Mouse (Mus musculus) stomach, embryonic 16.5 days (tissue): ENCODE measurements around the gene Nppb. TPM values are rescaled to one million over a fixed set of nuclear protein-coding genes. Genes with fewer than 3 reads are reported as not detected.

Experiments used
- ATAC-seq: fragments of 200-750 bp; cut with Nextera tagmentation; 2 replicates; pipeline ENCODE4 v1.8.0; 2017; ENCODE audit warnings: moderate number of reproducible peaks, moderate TSS enrichment; ENCODE audit not compliant: insufficient read depth, low FRiP score
- H3K27ac ChIP-seq: fragments of 300-500 bp; sonication (generic); 2 replicates; pipeline ENCODE4 v1.5.1; 2014; ENCODE audit warnings: low read length
- H3K27me3 ChIP-seq: fragments of 300-500 bp; sonication (generic); 2 replicates; pipeline ENCODE4 v1.6.1; 2014; ENCODE audit warnings: low read length, control low read depth, mixed read lengths; ENCODE audit not compliant: control insufficient read depth, insufficient read depth
- H3K36me3 ChIP-seq: fragments of 300-500 bp; sonication (generic); 2 replicates; pipeline ENCODE4 v1.6.1; 2014; ENCODE audit warnings: low read length; ENCODE audit not compliant: control insufficient read depth, insufficient read depth
- H3K4me1 ChIP-seq: fragments of 300-500 bp; sonication (generic); 2 replicates; pipeline ENCODE4 v1.6.1; 2014; ENCODE audit warnings: low read length, control low read depth, mixed read lengths; ENCODE audit not compliant: control insufficient read depth, insufficient read depth
- H3K4me2 ChIP-seq: fragments of 300-500 bp; sonication (generic); 2 replicates; pipeline ENCODE4 v1.6.1; 2014; ENCODE audit warnings: low read depth, low read length, mixed read lengths
- H3K4me3 ChIP-seq: fragments of 300-500 bp; sonication (generic); replicated peaks from 2 replicates; pipeline ENCODE4 v1.5.1; 2014; ENCODE audit warnings: mild to moderate bottlenecking, low read length
- H3K9ac ChIP-seq: fragments of 300-500 bp; sonication (generic); 2 replicates; pipeline ENCODE4 v1.6.1; 2014; ENCODE audit warnings: low read length
- H3K9me3 ChIP-seq: fragments of 300-500 bp; sonication (generic); replicated peaks from 2 replicates; pipeline ENCODE4 v1.6.1; 2016; ENCODE audit warnings: low read length, control low read depth; ENCODE audit not compliant: control insufficient read depth
- WGBS: fragments of 180-500 bp; shearing (Covaris S2); extraction: QIAGEN DNeasy Blood & Tissue Kit; methylation state at CpG from one replicate; pipeline ENCODE4 v1.1.7; 2014; 5-methylcytosine and 5-hydroxymethylcytosine counted together
- polyA plus RNA-seq: library from polyadenylated mRNA; unstranded; fragments of >200 nt; fragmentation: Nextera tagmentation; extraction: Ambion mirVana; gene quantifications from 2 replicates; pipeline ENCODE4 v1.2.1, GENCODE M21; 2015

Nppb gene
- polyA plus RNA-seq, 1 experiment from 2014 or later, result not detected

GRCm38 (mm10) chr4:147965712-147966111, 19.9 kb upstream of the Nppb start:
- Histone ChIP-seq H3K4me1 (no peaks in the 10 kb centered on the region), H3K4me2 (no peak overlapping the region), H3K27me3 (no peaks in the 10 kb centered on the region), H3K4me3 (no peak overlapping the region), H3K9me3 (no peaks in the 10 kb centered on the region), H3K9ac (no peak overlapping the region), H3K36me3 (no peaks in the 10 kb centered on the region), H3K27ac (no peak overlapping the region)
- ATAC-seq, result no peak
- 68% methylated on average over 7 of the region's 7 CpGs for WGBS

- no peak for ATAC-seq
- WGBS, result 85% methylated on average over 2 of the region's 2 CpGs
- no peaks in the 10 kb centered on the region for H3K4me1 ChIP-seq
- no peaks in the 10 kb centered on the region for H3K36me3 ChIP-seq
- no peak overlapping the region for H3K27ac ChIP-seq
- no peak overlapping the region for H3K9ac ChIP-seq
- no peaks in the 10 kb centered on the region for H3K27me3 ChIP-seq
- no peak overlapping the region for H3K4me3 ChIP-seq
- no peaks in the 10 kb centered on the region for H3K9me3 ChIP-seq
- no peak overlapping the region for H3K4me2 ChIP-seq
Measured at GRCm38 (mm10) chr4:147968816-147969215, 16.8 kb upstream of the Nppb start.

DNA sequence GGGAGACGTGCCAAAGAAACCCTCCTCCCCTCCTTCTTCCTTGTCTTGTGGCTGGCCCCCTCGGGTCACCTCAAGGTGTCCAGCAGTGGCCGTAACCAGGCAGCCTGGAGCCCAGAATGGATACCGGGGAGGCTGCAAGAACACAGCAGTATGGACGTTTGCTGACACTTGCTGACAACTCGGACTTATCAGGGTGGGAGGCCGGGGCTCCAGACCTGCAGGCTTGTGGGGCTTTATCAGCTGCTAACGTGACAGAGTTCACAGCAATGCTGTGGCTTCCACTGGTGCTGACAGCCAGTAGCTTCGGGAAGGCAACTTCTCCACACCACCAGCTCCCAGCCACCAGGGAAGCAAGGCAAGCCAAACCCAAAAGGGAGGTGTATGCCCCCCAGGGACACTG, 16.3 kb upstream of the Nppb start:
- no peak overlapping the region for H3K4me2 ChIP-seq
- no peaks in the 10 kb centered on the region for H3K27me3 ChIP-seq
- H3K9ac ChIP-seq, result no peak overlapping the region
- H3K9me3 ChIP-seq, result no peaks in the 10 kb centered on the region
- ATAC-seq, result no peak
- H3K36me3 ChIP-seq, result no peaks in the 10 kb centered on the region
- H3K4me3 ChIP-seq, result no peak overlapping the region
- no peak overlapping the region for H3K27ac ChIP-seq
- no peaks in the 10 kb centered on the region for H3K4me1 ChIP-seq
- 35% methylated on average over 9 of the region's 9 CpGs for WGBS

DNA sequence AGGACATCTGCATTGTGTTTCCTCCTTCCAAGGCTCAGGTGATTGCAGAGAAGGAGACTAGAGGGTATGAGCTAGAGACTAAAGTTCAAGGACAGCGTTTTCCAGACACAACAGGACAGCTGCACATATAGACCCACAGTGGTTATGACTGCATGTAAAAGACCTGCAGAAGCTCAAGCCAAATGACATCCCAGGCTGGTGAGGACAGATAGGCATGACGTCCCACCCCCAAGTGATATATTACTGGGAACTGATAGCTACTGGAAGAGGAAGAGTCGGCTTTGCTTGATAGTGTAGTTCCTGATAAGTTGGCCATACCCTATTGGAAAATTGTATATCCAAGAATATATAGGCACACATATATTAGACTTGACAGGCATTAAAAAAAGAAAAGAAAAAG, 9.4 kb upstream of the Nppb start:
- Histone ChIP-seq H3K9ac (no peak overlapping the region), H3K4me2 (no peak overlapping the region), H3K4me1 (no peaks in the 10 kb centered on the region), H3K36me3 (no peaks in the 10 kb centered on the region), H3K9me3 (no peaks in the 10 kb centered on the region), H3K27me3 (no peaks in the 10 kb centered on the region), H3K27ac (no peak overlapping the region), H3K4me3 (no peak overlapping the region)
- WGBS, result 65% methylated on average over 3 of the region's 3 CpGs
- ATAC-seq, result no peak

- Histone ChIP-seq H3K4me3 (no peak overlapping the region), H3K27ac (no peak overlapping the region), H3K27me3 (no peaks in the 10 kb centered on the region), H3K9ac (no peak overlapping the region), H3K9me3 (no peaks in the 10 kb centered on the region), H3K4me2 (no peak overlapping the region), H3K36me3 (no peaks in the 10 kb centered on the region), H3K4me1 (no peaks in the 10 kb centered on the region)
- ATAC-seq, result no peak
- 77% methylated on average over 4 of the region's 4 CpGs for WGBS
Measured at GRCm38 (mm10) chr4:147977726-147978125, 7.9 kb upstream of the Nppb start.

DNA sequence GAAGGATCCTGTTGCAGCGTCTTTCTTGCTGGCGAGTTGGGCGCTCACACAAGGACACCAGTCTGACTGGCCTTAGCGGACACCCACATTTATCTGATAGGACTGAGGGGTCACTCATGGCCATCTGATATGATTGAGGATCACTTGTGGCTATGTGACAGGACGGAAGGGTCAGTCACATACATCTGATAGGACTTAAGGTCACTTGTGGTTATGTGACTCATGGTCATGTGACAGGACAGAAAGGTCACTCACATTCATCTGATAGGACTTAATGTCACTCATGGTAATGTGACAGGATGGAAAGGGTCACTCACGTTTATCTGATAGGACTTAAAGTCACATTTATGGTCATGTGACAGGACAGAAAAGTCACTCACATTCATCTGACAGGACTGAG, 7.2 kb upstream of the Nppb start:
- no peak for ATAC-seq
- Histone ChIP-seq H3K27me3 (no peaks in the 10 kb centered on the region), H3K9me3 (no peaks in the 10 kb centered on the region), H3K4me3 (no peak overlapping the region), H3K9ac (no peak overlapping the region), H3K36me3 (no peaks in the 10 kb centered on the region), H3K27ac (no peak overlapping the region), H3K4me2 (no peak overlapping the region), H3K4me1 (no peaks in the 10 kb centered on the region)
- WGBS, result 90% methylated on average over 6 of the region's 6 CpGs

- H3K36me3 ChIP-seq, result no peaks in the 10 kb centered on the region
- H3K27ac ChIP-seq, result no peak overlapping the region
- no peaks in the 10 kb centered on the region for H3K4me1 ChIP-seq
- no peaks in the 10 kb centered on the region for H3K9me3 ChIP-seq
- 78% methylated on average over 7 of the region's 7 CpGs for WGBS
- H3K9ac ChIP-seq, result no peak overlapping the region
- no peak for ATAC-seq
- no peak overlapping the region for H3K4me3 ChIP-seq
- no peak overlapping the region for H3K4me2 ChIP-seq
- no peaks in the 10 kb centered on the region for H3K27me3 ChIP-seq
Measured at GRCm38 (mm10) chr4:147979441-147979860, 6.1 kb upstream of the Nppb start.

- Histone ChIP-seq H3K27ac (no peak overlapping the region), H3K4me1 (no peaks in the 10 kb centered on the region), H3K4me3 (no peak overlapping the region), H3K27me3 (no peaks in the 10 kb centered on the region), H3K9me3 (no peaks in the 10 kb centered on the region), H3K4me2 (no peak overlapping the region), H3K36me3 (no peaks in the 10 kb centered on the region), H3K9ac (no peak overlapping the region)
- no peak for ATAC-seq
- WGBS, result 55% methylated on average over 7 of the region's 7 CpGs
Measured at GRCm38 (mm10) chr4:147993571-147994095, 8.0 kb downstream of the Nppb start.

DNA sequence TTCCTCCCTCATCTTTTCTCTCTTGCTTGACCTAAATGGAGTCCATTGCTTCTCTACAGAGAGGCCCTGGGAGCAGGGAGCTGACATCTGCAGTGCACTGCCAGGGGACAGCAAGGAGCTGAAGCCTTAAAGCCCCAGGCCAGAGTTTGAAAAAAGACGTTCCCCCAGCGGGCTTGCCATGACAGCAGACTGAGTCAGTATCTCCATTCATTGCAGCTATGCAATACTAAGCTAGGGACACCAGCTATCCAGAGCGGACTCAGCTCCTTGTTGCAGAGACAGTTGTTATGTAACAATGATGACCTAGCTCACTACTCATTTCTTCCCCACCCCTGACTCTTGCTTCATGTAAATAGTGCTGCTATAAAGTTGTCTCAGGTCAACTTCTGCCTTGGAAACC, 9.7 kb downstream of the Nppb start:
- Histone ChIP-seq H3K27me3 (no peaks in the 10 kb centered on the region), H3K27ac (no peak overlapping the region), H3K9ac (no peak overlapping the region), H3K4me1 (no peaks in the 10 kb centered on the region), H3K4me2 (no peak overlapping the region), H3K4me3 (no peak overlapping the region), H3K9me3 (no peaks in the 10 kb centered on the region), H3K36me3 (no peaks in the 10 kb centered on the region)
- 69% methylated on average over 3 of the region's 3 CpGs for WGBS
- ATAC-seq, result no peak
